Mouse (Mus musculus) limb, embryonic 14.5 days (tissue): ENCODE results near the gene Cend1. TPM values are rescaled to one million over a fixed set of nuclear protein-coding genes. Genes with fewer than 3 reads are reported as not detected.
A peak's percentile ranks its signal among the peaks of the same experiment; 100 is the strongest.

Experiments
- ATAC-seq: fragments of 200-750 bp; cut with Nextera tagmentation; 2 replicates; pipeline ENCODE4 v1.8.0; 2017; ENCODE audit warnings: low read depth, moderate number of reproducible peaks, moderate TSS enrichment; ENCODE audit not compliant: low FRiP score
- DNase-seq: peaks from one replicate; pipeline ENCODE4 v3.0.0-alpha.2; 2015; ENCODE audit warnings: low spot score
- H3K27ac ChIP-seq: fragments of 300-500 bp; sonication (generic); replicated peaks from 2 replicates; pipeline ENCODE4 v1.5.1; 2014; ENCODE audit warnings: low read depth, mild to moderate bottlenecking, low read length, moderate library complexity, mixed read lengths
- H3K27me3 ChIP-seq: fragments of 300-500 bp; sonication (generic); 2 replicates; pipeline ENCODE4 v1.6.1; 2014; ENCODE audit warnings: low read length, mixed read lengths; ENCODE audit not compliant: control insufficient read depth, insufficient read depth
- H3K36me3 ChIP-seq: fragments of 300-500 bp; sonication (generic); 2 replicates; pipeline ENCODE4 v1.6.1; 2014; ENCODE audit warnings: mild to moderate bottlenecking, low read length, moderate library complexity, mixed read lengths; ENCODE audit not compliant: control insufficient read depth, insufficient read depth
- H3K4me1 ChIP-seq: fragments of 300-500 bp; sonication (generic); 2 replicates; pipeline ENCODE4 v1.6.1; 2014; ENCODE audit warnings: antibody characterized with exemption, low read length, mixed read lengths; ENCODE audit not compliant: control insufficient read depth, insufficient read depth
- H3K4me2 ChIP-seq: fragments of 300-500 bp; sonication (generic); replicated peaks from 2 replicates; pipeline ENCODE4 v1.6.1; 2014; ENCODE audit warnings: low read depth, mild to moderate bottlenecking, low read length, moderate library complexity; ENCODE audit not compliant: severe bottlenecking
- H3K4me3 ChIP-seq: fragments of 300-500 bp; sonication (generic); replicated peaks from 2 replicates; pipeline ENCODE4 v1.5.1; 2014; ENCODE audit warnings: low read length
- H3K9ac ChIP-seq: fragments of 300-500 bp; sonication (generic); 2 replicates; pipeline ENCODE4 v1.6.1; 2014; ENCODE audit warnings: mild to moderate bottlenecking, low read depth, low read length, moderate library complexity; ENCODE audit not compliant: severe bottlenecking
- H3K9me3 ChIP-seq: fragments of 300-500 bp; sonication (generic); 2 replicates; pipeline ENCODE4 v1.6.1; 2016; ENCODE audit warnings: low read length; ENCODE audit not compliant: control insufficient read depth
- POLR2A ChIP-seq: fragments of 200-500 bp; IDR thresholded peaks from 2 replicates; pipeline ENCODE4 v1.8.0; 2012; ENCODE audit warnings: inconsistent platforms, mild to moderate bottlenecking, moderate library complexity, borderline replicate concordance; ENCODE audit not compliant: insufficient read depth, insufficient read length; ENCODE audit errors: extremely low read depth
- WGBS: fragments of 180-500 bp; shearing (Covaris S2); extraction: QIAGEN DNeasy Blood & Tissue Kit; methylation state at CpG from one replicate; pipeline ENCODE4 v1.1.7; 2014; 5-methylcytosine and 5-hydroxymethylcytosine counted together
- polyA plus RNA-seq, 2 experiments: library from polyadenylated mRNA; depleted of rRNA in 1 of 2; stranded (reverse) in 1 of 2; unstranded in 1 of 2; fragments of >200 nt; fragmentation: Nextera tagmentation in 1 of 2; extraction: Ambion mirVana in 1 of 2; gene quantifications; 2 replicates each; pipeline versions ENCODE4 v1.2.1 to v1.2.3; 2012 to 2014

The Cend1 gene
- polyA plus RNA-seq, 2 experiments: 0.66 to 1.8 TPM

DNA sequence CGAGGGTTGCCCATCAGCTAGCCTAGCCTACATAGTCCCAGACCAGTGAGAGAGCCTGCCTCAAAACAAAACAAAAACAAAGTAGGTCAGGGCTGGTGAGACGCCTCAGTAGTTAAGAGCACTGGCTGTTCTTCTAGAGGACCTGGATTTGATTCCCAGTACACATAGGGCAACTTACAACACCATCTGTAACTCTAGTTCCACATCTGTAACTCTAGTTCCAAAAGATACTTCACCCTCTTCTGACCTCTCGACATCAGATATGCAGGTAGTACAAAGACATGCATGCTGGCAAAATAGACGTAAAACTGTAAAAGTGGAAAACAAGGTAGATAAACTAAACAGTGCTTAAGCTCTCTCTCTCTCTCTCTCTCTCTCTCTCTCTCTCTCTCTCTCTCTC lies 5.5 kb downstream of the Cend1 start:
- no peaks in the 10 kb centered on the region for H3K27me3 ChIP-seq
- WGBS: 66% methylated on average over 4 of the region's 4 CpGs
- no peaks in the 10 kb centered on the region for H3K9me3 ChIP-seq
- no peak overlapping the region for H3K4me3 ChIP-seq
- DNase-seq: no peak
- no peak overlapping the region for H3K4me2 ChIP-seq
- no peak overlapping the region for H3K9ac ChIP-seq
- no peak for ATAC-seq
- H3K27ac ChIP-seq: no peak overlapping the region
- H3K4me1 ChIP-seq: no peaks in the 10 kb centered on the region; the same call in 1 of the 2 replicates
- no peaks in the 10 kb centered on the region for H3K36me3 ChIP-seq
- no peak for TF ChIP-seq POLR2A

DNA sequence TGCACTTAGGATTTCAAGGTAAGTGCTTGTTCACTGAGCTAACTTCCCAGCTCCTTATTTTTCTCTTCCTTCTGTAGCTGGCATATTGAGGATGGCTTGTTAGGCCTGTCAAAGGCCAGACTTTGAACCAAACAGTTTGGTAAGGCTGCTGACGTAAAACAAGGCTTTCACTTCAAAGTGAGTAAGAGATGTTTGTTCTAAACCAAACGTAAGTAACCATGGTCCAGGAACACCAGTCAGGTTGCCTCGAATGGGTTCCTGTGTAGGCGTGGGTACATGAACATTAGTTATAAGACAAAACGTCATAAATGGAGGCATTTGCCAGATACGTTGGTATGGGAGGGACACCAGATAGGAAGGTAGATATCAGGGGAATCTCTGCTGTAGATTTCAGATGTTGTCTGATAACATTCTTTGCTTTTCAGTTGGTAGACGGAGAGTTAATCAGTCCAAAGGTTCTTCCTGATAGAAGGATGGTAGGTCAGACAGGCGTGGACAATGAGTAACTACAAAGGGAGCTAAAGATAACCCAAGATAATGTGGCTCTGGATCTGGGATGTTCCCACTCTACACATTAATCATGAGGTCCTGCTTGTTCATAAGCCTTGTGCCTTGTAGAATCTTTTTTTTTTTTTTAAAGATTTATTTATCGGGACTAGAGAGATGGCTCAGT lies 9.1 kb downstream of the Cend1 start:
- DNase-seq (no peak), ATAC-seq (no peak)
- Histone ChIP-seq H3K9me3 (no peaks in the 10 kb centered on the region), H3K27ac (no peak overlapping the region), H3K4me1 (no peaks in the 10 kb centered on the region), H3K9ac (no peak overlapping the region), H3K27me3 (no peaks in the 10 kb centered on the region), H3K36me3 (no peaks in the 10 kb centered on the region), H3K4me3 (no peak overlapping the region), H3K4me2 (no peak overlapping the region)
- no peak for TF ChIP-seq POLR2A
- WGBS: 85% methylated on average over 9 of the region's 9 CpGs

DNA sequence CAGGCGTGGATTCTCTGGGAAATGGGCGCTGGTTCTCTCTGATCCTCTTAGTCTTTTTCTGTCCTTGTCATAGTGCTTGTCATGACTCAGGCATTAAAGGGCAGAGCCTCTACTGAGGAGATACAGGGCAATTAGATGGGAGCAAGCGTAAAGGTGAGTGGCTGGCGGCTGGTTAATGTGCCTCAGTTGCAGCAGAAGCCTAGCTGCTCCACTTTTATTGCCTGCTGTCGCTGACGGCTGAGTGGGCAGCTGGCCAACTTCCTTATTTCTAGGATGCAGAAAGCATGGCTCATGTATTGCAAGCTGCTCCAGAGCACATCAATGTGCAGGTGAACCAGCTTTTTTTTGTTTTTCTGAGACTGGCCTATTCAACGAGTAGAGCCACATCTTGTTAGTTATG lies 10.3 kb downstream of the Cend1 start:
- H3K9me3 ChIP-seq: no peaks in the 10 kb centered on the region
- no peaks in the 10 kb centered on the region for H3K4me1 ChIP-seq
- no peak overlapping the region for H3K9ac ChIP-seq
- H3K4me2 ChIP-seq: no peak overlapping the region
- ATAC-seq: no peak
- no peak overlapping the region for H3K4me3 ChIP-seq
- no peaks in the 10 kb centered on the region for H3K36me3 ChIP-seq
- H3K27ac ChIP-seq: no peak overlapping the region
- peak; percentile 32 for DNase-seq
- no peaks in the 10 kb centered on the region for H3K27me3 ChIP-seq
- 35% methylated on average over 7 of the region's 7 CpGs for WGBS
- no peak for TF ChIP-seq POLR2A

DNA sequence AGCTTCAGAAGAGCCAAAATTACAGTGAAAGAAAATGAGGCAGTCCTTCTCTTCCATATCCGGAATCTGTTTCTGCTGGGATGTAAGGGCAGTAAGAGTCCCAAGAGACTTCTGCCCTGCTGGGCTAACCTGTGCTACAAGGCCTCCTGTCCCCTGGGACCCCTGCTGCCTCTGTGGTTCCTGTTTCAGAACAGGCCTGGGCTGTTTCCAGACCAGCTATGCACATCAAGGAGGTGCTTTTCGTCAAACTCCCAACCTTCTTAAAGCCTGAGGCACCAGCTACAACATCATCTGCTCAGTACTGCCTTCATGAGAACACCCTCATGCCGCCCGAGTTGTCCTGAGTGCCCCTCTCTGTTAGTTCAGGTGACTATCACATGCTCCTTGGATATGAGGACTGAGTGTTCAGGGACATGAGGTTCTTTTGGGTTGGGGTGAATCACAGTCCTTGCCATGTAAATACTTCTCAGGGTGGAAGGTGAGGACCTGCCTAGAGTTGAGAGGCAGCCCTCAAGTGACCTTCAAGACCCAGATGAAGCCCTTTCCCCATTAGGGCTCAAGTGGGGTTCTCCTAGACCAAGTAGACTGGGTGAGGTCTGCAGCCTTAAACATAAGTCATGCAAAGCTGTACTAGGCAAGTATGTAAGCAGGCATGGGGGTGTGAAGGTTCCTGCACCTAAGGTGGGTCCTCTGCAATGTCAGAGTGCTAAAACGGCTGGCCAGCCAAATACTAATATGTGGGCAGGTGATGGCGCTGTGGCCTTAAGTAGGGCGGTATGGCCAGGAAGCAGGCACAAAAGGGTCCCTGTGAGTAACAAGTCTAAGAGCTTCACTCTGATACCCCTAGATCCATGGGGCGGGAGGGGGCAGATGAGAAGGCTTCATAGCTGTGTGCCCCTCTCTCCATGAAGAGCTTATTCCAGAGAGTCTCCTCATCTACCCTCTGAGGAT lies 11.3 kb downstream of the Cend1 start:
- no peak for ATAC-seq
- DNase-seq: no peak
- H3K9me3 ChIP-seq: no peaks in the 10 kb centered on the region
- no peak overlapping the region for H3K27ac ChIP-seq
- H3K27me3 ChIP-seq: no peaks in the 10 kb centered on the region
- peaks cover 3% of the 10 kb centered on the region for H3K4me1 ChIP-seq
- H3K36me3 ChIP-seq: no peaks in the 10 kb centered on the region
- no peak for TF ChIP-seq POLR2A
- H3K4me2 ChIP-seq: no peak overlapping the region
- H3K9ac ChIP-seq: no peak overlapping the region
- H3K4me3 ChIP-seq: no peak overlapping the region
- 68% methylated on average over 8 of the region's 8 CpGs for WGBS

DNA sequence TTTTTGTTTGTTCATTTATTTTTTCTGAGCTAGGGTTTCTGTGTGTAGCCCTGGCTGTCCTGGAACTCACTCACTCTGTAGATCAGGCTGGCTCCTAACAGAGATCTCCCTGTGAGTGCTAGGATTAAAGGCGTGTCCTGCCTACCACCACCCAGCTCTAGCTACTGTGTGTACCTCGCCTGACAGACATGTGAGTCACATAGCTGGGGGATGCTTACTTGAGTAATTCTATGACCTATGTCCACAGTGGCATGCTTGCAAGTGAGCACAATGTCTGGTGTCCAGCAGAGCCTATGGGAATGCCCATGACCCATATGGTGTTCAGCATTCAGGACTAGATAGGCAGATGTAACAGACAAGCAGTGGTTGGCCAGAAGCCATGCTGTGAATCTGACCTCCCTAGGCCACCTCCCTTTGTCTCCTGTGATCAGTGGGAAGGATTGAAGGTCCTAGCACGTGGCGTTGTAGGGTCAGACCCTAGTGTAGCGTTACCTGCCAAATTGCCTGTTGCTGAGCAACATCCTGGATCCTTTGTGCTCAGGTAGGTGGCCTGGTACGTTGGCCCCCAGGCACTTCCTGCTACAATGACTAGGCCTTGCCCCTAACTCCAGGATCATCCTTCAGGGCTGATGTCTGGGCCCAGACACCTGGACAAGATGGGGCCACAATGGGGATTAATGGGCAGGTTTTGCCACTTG lies 13.0 kb downstream of the Cend1 start:
- Histone ChIP-seq H3K27me3 (no peaks in the 10 kb centered on the region), H3K9me3 (no peaks in the 10 kb centered on the region), H3K27ac (no peak overlapping the region), H3K4me1 (peaks cover 5% of the 10 kb centered on the region), H3K4me2 (no peak overlapping the region), H3K9ac (no peak overlapping the region), H3K36me3 (0 out of 2 replicates have a peak, but pooled peaks cover 2% of the 10 kb centered on the region), H3K4me3 (no peak overlapping the region)
- ATAC-seq: no peak
- TF ChIP-seq POLR2A: no peak
- DNase-seq: no peak
- 83% methylated on average over 6 of the region's 6 CpGs for WGBS
